Mouse (Mus musculus): Measurements from ENCODE around the gene Cops7b. TPM values are rescaled to one million over a fixed set of nuclear protein-coding genes. Genes with fewer than 3 reads are reported as not detected.

Cops7b gene
- polyA plus RNA-seq, 1 experiment = 19.4 TPM

GRCm38 (mm10) chr1:86630527-86630926 is 47.8 kb downstream of the Cops7b start:
- Histone ChIP-seq H3K27ac (ENCODE audit: control insufficient read depth, insufficient read depth, low read depth, low read length, poor library complexity) (no peak overlapping the region), H3K4me1 (ENCODE audit: control insufficient read depth, insufficient read depth, low read length) (no peaks in the 10 kb centered on the region), H3K4me3 (replicated peaks; ENCODE audit: control insufficient read depth, low read depth, low read length) (no peak overlapping the region)
- WGBS = 47% methylated on average over 4 of the region's 4 CpGs
- no peak for TF ChIP-seq POLR2A (IDR thresholded peaks at IDR 0.05; ENCODE audit: borderline replicate concordance, control insufficient read depth, low read depth, low read length)
- no peak for TF ChIP-seq CTCF (IDR thresholded peaks at IDR 0.05; ENCODE audit: control insufficient read depth, insufficient read depth, low read length)

- no peaks in the 10 kb centered on the region for H3K4me1 ChIP-seq (ENCODE audit: control insufficient read depth, insufficient read depth, low read length)
- TF ChIP-seq CTCF (IDR thresholded peaks at IDR 0.05; ENCODE audit: control insufficient read depth, insufficient read depth, low read length) = no peak
- no peak for TF ChIP-seq POLR2A (IDR thresholded peaks at IDR 0.05; ENCODE audit: borderline replicate concordance, control insufficient read depth, low read depth, low read length)
- 55% methylated on average over 6 of the region's 6 CpGs for WGBS
- H3K27ac ChIP-seq (ENCODE audit: control insufficient read depth, insufficient read depth, low read depth, low read length, poor library complexity) = no peak overlapping the region
- no peak overlapping the region for H3K4me3 ChIP-seq (replicated peaks; ENCODE audit: control insufficient read depth, low read depth, low read length)
Observed at GRCm38 (mm10) chr1:86632732-86633380, 50.2 kb downstream of the Cops7b start.

GRCm38 (mm10) chr1:86633434-86633833 is 50.7 kb downstream of the Cops7b start:
- no peak for TF ChIP-seq POLR2A (IDR thresholded peaks at IDR 0.05; ENCODE audit: borderline replicate concordance, control insufficient read depth, low read depth, low read length)
- no peak for TF ChIP-seq CTCF (IDR thresholded peaks at IDR 0.05; ENCODE audit: control insufficient read depth, insufficient read depth, low read length)
- 65% methylated on average over 3 of the region's 3 CpGs for WGBS
- Histone ChIP-seq H3K27ac (ENCODE audit: control insufficient read depth, insufficient read depth, low read depth, low read length, poor library complexity) (no peak overlapping the region), H3K4me1 (ENCODE audit: control insufficient read depth, insufficient read depth, low read length) (no peaks in the 10 kb centered on the region), H3K4me3 (replicated peaks; ENCODE audit: control insufficient read depth, low read depth, low read length) (no peak overlapping the region)

DNA sequence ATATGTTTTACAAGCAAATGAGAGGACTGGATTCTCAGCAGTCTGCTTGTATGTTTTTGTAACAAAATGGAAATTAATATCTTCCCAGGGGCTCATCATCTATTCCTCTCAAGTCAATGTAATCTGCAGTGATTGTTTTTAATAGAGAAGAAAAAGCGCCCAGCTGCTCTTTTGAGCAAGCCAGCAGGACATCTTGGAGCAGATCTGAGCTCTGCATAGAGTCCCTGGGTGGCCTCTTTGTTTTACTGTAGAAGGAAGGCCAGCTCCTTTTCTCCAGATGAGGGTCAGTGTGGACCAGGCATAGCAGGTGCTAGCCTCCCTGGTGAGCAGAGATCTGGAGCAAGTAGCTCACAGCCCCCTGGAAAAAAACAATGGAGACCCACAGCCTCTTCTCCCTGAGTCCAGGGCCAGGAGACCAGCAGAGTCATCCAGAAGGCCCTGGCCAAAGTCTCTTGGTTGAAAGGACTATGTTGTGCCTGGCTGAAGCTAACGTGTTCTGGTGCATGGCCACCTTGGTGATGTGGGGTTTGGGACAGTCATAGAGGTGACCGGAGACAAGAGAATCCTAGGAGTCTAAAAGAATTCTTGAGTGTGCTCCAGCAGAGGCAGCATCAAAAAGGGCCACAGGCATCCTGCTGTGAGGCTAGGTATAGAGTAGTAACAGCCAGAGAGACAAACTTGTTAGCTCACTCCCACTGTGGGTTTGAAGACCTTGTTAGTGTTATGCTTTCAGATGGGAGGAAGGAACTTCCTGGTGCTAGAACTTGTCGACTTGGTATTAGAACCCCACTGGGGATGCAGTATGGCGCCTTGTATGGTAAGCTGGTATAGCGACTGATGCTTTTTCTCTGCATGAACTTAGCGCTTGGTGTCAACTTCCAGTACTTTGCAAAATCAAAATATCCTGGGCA is 51.4 kb downstream of the Cops7b start:
- H3K4me1 ChIP-seq (ENCODE audit: control insufficient read depth, insufficient read depth, low read length) = no peaks in the 10 kb centered on the region
- TF ChIP-seq POLR2A (IDR thresholded peaks at IDR 0.05; ENCODE audit: borderline replicate concordance, control insufficient read depth, low read depth, low read length) (no peak), CTCF (IDR thresholded peaks at IDR 0.05; ENCODE audit: control insufficient read depth, insufficient read depth, low read length) (no peak)
- WGBS = 81% methylated on average over 7 of the region's 7 CpGs
- H3K27ac ChIP-seq (ENCODE audit: control insufficient read depth, insufficient read depth, low read depth, low read length, poor library complexity) = no peak overlapping the region
- no peak overlapping the region for H3K4me3 ChIP-seq (replicated peaks; ENCODE audit: control insufficient read depth, low read depth, low read length)

- H3K4me3 ChIP-seq (replicated peaks; ENCODE audit: control insufficient read depth, low read depth, low read length) = no peak overlapping the region
- WGBS = 73% methylated on average over 6 of the region's 6 CpGs
- no peak for TF ChIP-seq CTCF (IDR thresholded peaks at IDR 0.05; ENCODE audit: control insufficient read depth, insufficient read depth, low read length)
- TF ChIP-seq POLR2A (IDR thresholded peaks at IDR 0.05; ENCODE audit: borderline replicate concordance, control insufficient read depth, low read depth, low read length) = no peak
- no peaks in the 10 kb centered on the region for H3K4me1 ChIP-seq (ENCODE audit: control insufficient read depth, insufficient read depth, low read length)
- no peak overlapping the region for H3K27ac ChIP-seq (ENCODE audit: control insufficient read depth, insufficient read depth, low read depth, low read length, poor library complexity)
Observed at GRCm38 (mm10) chr1:86634751-86635359, 52.2 kb downstream of the Cops7b start.

- no peaks in the 10 kb centered on the region for H3K4me1 ChIP-seq (ENCODE audit: control insufficient read depth, insufficient read depth, low read length)
- WGBS = 20% methylated on average over 13 of the region's 13 CpGs
- no peak overlapping the region for H3K27ac ChIP-seq (ENCODE audit: control insufficient read depth, insufficient read depth, low read depth, low read length, poor library complexity)
- H3K4me3 ChIP-seq (replicated peaks; ENCODE audit: control insufficient read depth, low read depth, low read length) = no peak overlapping the region
- TF ChIP-seq CTCF (IDR thresholded peaks at IDR 0.05; ENCODE audit: control insufficient read depth, insufficient read depth, low read length) (no peak), POLR2A (IDR thresholded peaks at IDR 0.05; ENCODE audit: borderline replicate concordance, control insufficient read depth, low read depth, low read length) (no peak)
Observed at GRCm38 (mm10) chr1:86643101-86643809, 60.6 kb downstream of the Cops7b start.

DNA sequence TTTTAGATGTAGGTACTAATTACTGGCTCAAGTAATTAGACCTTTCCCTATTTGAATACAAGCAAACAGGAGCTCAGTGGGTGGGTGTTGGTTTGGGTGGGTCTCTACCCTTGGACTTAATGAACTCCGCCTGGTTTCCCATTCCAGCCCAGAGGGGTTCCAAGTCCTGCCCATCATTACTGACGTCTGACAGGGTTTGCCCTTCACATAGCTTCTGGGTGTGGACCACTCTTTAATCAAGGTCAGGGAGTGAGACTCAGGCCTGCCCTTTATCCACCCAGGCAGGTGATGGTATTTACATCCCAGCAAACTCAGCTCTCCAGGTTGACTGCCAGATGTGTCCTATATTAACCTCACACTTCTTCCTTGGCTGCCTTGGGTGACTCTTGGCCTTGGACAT is 64.8 kb downstream of the Cops7b start:
- WGBS = 72% methylated on average over 2 of the region's 2 CpGs

More for the DNA sequence above, 64.8 kb downstream of the Cops7b start:
- Histone ChIP-seq H3K4me3 (replicated peaks; ENCODE audit: control insufficient read depth, low read depth, low read length) (no peak overlapping the region), H3K4me1 (ENCODE audit: control insufficient read depth, insufficient read depth, low read length) (no peaks in the 10 kb centered on the region), H3K27ac (ENCODE audit: control insufficient read depth, insufficient read depth, low read depth, low read length, poor library complexity) (no peak overlapping the region)
- no peak for TF ChIP-seq POLR2A (IDR thresholded peaks at IDR 0.05; ENCODE audit: borderline replicate concordance, control insufficient read depth, low read depth, low read length)
- no peak for TF ChIP-seq CTCF (IDR thresholded peaks at IDR 0.05; ENCODE audit: control insufficient read depth, insufficient read depth, low read length)
